Mouse (Mus musculus) hindbrain, embryonic 11.5 days (tissue): ENCODE results near the gene Trir. TPM values are rescaled to one million over a fixed set of nuclear protein-coding genes. Genes with fewer than 3 reads are reported as not detected.
A peak's percentile ranks its signal among the peaks of the same experiment; 100 is the strongest.

ENCODE experiments used
- ATAC-seq: fragments of 200-750 bp; cut with Nextera tagmentation; 2 replicates; pipeline ENCODE4 v1.8.0; 2017; ENCODE audit warnings: mild to moderate bottlenecking, moderate TSS enrichment, moderate library complexity; ENCODE audit not compliant: low FRiP score
- DNase-seq: peaks from one replicate; pipeline ENCODE4 v3.0.0-alpha.2; 2015; ENCODE audit warnings: low spot score
- H3K27ac ChIP-seq: fragments of 300-500 bp; sonication (generic); 2 replicates; pipeline ENCODE4 v1.5.1; 2014; ENCODE audit warnings: mild to moderate bottlenecking, low read depth, low read length
- H3K27me3 ChIP-seq: fragments of 300-500 bp; sonication (generic); 2 replicates; pipeline ENCODE4 v1.6.1; 2014; ENCODE audit warnings: mild to moderate bottlenecking, low read length, moderate library complexity, mixed read lengths; ENCODE audit not compliant: control insufficient read depth, insufficient read depth
- H3K36me3 ChIP-seq: fragments of 300-500 bp; sonication (generic); 2 replicates; pipeline ENCODE4 v1.6.1; 2014; ENCODE audit warnings: mild to moderate bottlenecking, low read length, moderate library complexity, mixed read lengths; ENCODE audit not compliant: control insufficient read depth, insufficient read depth
- H3K4me1 ChIP-seq: fragments of 300-500 bp; sonication (generic); replicated peaks from 2 replicates; pipeline ENCODE4 v1.6.1; 2014; ENCODE audit warnings: low read length, mixed read lengths; ENCODE audit not compliant: control insufficient read depth, insufficient read depth
- H3K4me2 ChIP-seq: fragments of 300-500 bp; sonication (generic); replicated peaks from 2 replicates; pipeline ENCODE4 v1.6.1; 2014; ENCODE audit warnings: mild to moderate bottlenecking, low read depth, low read length
- H3K4me3 ChIP-seq: fragments of 300-500 bp; sonication (generic); 2 replicates; pipeline ENCODE4 v1.5.1; 2014; ENCODE audit warnings: low read depth, low read length
- H3K9ac ChIP-seq: fragments of 300-500 bp; sonication (generic); 2 replicates; pipeline ENCODE4 v1.6.1; 2014; ENCODE audit warnings: low read depth, low read length
- H3K9me3 ChIP-seq: fragments of 300-500 bp; sonication (generic); 2 replicates; pipeline ENCODE4 v1.6.1; 2016; ENCODE audit warnings: low read length; ENCODE audit not compliant: control insufficient read depth
- WGBS: fragments of 180-500 bp; shearing (Covaris S2); extraction: QIAGEN DNeasy Blood & Tissue Kit; methylation state at CpG from one replicate; pipeline ENCODE4 v1.1.7; 2014; 5-methylcytosine and 5-hydroxymethylcytosine counted together
- polyA plus RNA-seq: library from polyadenylated mRNA; unstranded; fragments of >200 nt; fragmentation: Nextera tagmentation; extraction: Ambion mirVana; gene quantifications from 2 replicates; pipeline ENCODE4 v1.2.1, GENCODE M21; 2014

Trir gene
- polyA plus RNA-seq, 1 experiment from 2014 or later: 186 TPM

DNA sequence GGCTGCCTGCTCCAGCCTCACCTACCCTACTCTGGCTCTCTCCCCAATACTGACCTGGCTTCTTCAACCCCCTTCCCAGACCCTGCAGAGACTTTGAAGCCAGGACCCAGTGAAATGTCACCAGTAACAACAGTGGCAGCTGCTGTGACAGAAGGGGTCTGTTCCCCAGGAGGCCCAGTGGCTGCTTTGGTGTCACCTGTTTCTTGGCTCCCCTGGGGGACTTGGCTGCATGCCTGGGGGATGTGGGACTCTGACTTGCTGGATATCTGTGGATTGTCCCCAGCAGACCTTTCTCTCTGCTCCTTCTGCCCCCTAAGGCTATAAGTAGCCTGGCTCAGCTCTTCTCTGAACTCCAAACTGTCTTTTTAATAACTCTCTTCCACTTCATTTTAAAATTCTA lies 41.4 kb downstream of the Trir start, which contains the start of gene Gm5741:
Gene Gm5741, minus strand, starts transcription at position 1 of the 400 bp plus-strand sequence.
- H3K4me1 ChIP-seq: no peaks in the 10 kb centered on the region
- H3K27me3 ChIP-seq: no peaks in the 10 kb centered on the region
- no peaks in the 10 kb centered on the region; the same call in 1 of the 2 replicates for H3K36me3 ChIP-seq
- no peaks in the 10 kb centered on the region for H3K9me3 ChIP-seq
- DNase-seq (no peak), ATAC-seq (no peak)
- H3K4me2 ChIP-seq: no peak within 1 kb of the TSS
- H3K27ac ChIP-seq: no peak within 1 kb of the TSS
- H3K4me3 ChIP-seq: no peak within 1 kb of the TSS
- no peak within 1 kb of the TSS for H3K9ac ChIP-seq

DNA sequence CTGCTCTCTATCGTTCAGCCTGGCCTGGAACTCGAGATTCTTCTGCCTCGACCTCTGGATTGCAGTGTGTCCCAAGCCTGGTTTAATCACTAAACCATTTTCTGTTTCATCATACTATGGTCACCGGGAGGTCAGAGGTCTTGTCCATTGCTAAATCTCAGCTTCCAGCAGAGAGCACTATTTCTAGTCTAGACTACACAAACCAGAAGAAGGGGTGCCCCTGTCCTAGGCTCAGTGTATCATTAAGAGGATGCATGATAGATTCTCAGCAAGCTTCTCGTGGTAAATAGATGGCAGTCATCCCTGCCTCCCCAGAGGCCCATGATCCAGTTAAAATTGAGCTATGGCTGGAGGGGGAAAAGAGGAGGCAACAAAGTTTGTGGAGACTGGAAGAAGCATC lies 44.4 kb downstream of the Trir start:
- Histone ChIP-seq H3K9ac (peak overlapping the region; percentile 83; the same call in 1 of the 2 replicates), H3K36me3 (peaks cover 6% of the 10 kb centered on the region), H3K4me3 (peak overlapping the region; percentile 95), H3K27ac (no peak overlapping the region), H3K4me2 (peak overlapping the region; percentile 63), H3K9me3 (no peaks in the 10 kb centered on the region), H3K27me3 (no peaks in the 10 kb centered on the region), H3K4me1 (no peaks in the 10 kb centered on the region)
- 89% methylated on average over 5 of the region's 5 CpGs for WGBS
- DNase-seq: peak; percentile 45
- no peak for ATAC-seq

GRCm38 (mm10) chr8:85071514-85072281 lies 45.1 kb downstream of the Trir start, which contains the start of gene Dhps:
Gene Dhps (plus strand): TSS chr8:85071757.
- peak within 1 kb of the TSS; percentile 93 for H3K27ac ChIP-seq
- H3K36me3 ChIP-seq: peaks cover 6% of the 10 kb centered on the region
- no peaks in the 10 kb centered on the region for H3K27me3 ChIP-seq
- peak within 1 kb of the TSS; percentile 83 for H3K9ac ChIP-seq
- peak within 1 kb of the TSS; percentile 95 for H3K4me3 ChIP-seq
- WGBS: under 1% methylated on average over 57 of the region's 68 CpGs
- H3K4me2 ChIP-seq: peak within 1 kb of the TSS; percentile 63
- no peaks in the 10 kb centered on the region for H3K4me1 ChIP-seq
- H3K9me3 ChIP-seq: no peaks in the 10 kb centered on the region
- DNase-seq: peak; percentile 91
- peak; percentile 91 for ATAC-seq

GRCm38 (mm10) chr8:85072364-85072929 lies 45.8 kb downstream of the Trir start:
- Histone ChIP-seq H3K4me1 (no peaks in the 10 kb centered on the region), H3K4me2 (peak overlapping the region; percentile 63), H3K9ac (peak overlapping the region; percentile 83), H3K27ac (peak overlapping the region; percentile 93), H3K9me3 (no peaks in the 10 kb centered on the region), H3K4me3 (peak overlapping the region; percentile 95), H3K36me3 (peaks cover 6% of the 10 kb centered on the region; the same call in 1 of the 2 replicates), H3K27me3 (no peaks in the 10 kb centered on the region)
- 0 out of 2 replicates have a peak, but pooled peaks have one; percentile 11 for ATAC-seq
- DNase-seq: no peak
- WGBS: 40% methylated on average over 9 of the region's 9 CpGs

DNA sequence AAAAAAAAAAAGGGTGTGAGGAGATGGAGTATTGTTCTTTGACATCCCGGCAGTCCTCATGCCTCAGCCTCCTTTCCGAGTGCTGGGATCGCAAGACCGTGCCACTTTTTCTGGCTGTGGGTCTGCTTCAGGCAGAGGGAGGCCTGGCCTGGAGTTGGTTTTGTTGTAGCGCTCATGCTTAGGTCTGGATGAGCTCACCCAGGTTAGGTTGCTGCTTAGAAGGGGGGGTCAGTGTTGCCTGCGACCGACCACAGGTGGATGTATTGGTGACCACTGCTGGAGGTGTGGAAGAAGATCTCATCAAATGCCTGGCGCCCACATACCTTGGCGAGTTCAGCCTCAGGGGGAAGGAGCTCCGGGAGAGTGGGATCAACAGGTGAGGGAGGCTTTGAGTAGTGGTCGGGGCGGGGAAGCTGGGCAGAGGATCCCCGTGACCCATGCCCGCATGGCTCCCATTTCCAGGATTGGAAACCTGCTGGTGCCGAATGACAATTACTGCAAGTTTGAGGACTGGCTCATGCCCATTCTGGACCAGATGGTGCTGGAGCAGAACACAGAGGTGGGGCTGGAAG lies 46.5 kb downstream of the Trir start:
- H3K36me3 ChIP-seq: peaks cover 6% of the 10 kb centered on the region; the same call in 1 of the 2 replicates
- WGBS: 94% methylated on average over 15 of the region's 15 CpGs
- no peak overlapping the region; the same call in 1 of the 2 replicates for H3K4me3 ChIP-seq
- H3K27me3 ChIP-seq: no peaks in the 10 kb centered on the region
- DNase-seq (no peak), ATAC-seq (no peak)
- no peaks in the 10 kb centered on the region for H3K4me1 ChIP-seq
- H3K27ac ChIP-seq: no peak overlapping the region
- no peak overlapping the region for H3K9ac ChIP-seq
- no peaks in the 10 kb centered on the region for H3K9me3 ChIP-seq
- no peak overlapping the region for H3K4me2 ChIP-seq

- Histone ChIP-seq H3K4me1 (no peaks in the 10 kb centered on the region), H3K36me3 (peaks cover 6% of the 10 kb centered on the region; the same call in 1 of the 2 replicates), H3K4me3 (no peak overlapping the region)
Observed at GRCm38 (mm10) chr8:85074167-85074566, 47.5 kb downstream of the Trir start.

DNA sequence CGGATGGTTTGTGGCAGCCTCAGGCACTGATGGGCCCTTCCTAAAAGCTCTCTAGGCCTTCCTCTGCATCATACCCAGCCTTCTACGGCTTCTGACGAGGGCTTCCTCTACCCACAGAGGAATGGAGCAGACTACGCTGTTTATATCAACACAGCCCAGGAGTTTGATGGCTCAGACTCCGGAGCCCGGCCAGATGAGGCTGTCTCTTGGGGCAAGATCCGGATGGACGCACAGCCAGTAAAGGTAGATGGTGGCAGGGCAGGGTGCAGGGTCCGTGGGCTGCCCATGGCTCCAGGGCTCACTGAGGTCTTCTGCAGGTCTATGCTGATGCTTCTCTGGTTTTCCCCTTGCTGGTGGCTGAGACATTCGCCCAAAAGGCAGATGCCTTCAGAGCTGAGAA lies 48.0 kb downstream of the Trir start:
- Histone ChIP-seq H3K4me1 (no peaks in the 10 kb centered on the region; the same call in 1 of the 2 replicates), H3K9me3 (no peaks in the 10 kb centered on the region), H3K36me3 (peaks cover 6% of the 10 kb centered on the region; the same call in 1 of the 2 replicates), H3K27ac (no peak overlapping the region), H3K4me3 (no peak overlapping the region), H3K27me3 (no peaks in the 10 kb centered on the region), H3K9ac (no peak overlapping the region), H3K4me2 (no peak overlapping the region)
- DNase-seq: no peak
- no peak for ATAC-seq
- 95% methylated on average over 10 of the region's 10 CpGs for WGBS

More at GRCm38 (mm10) chr8:85074167-85074566, 47.5 kb downstream of the Trir start:
- Histone ChIP-seq H3K9ac (no peak overlapping the region), H3K4me2 (no peak overlapping the region), H3K27ac (no peak overlapping the region), H3K9me3 (no peaks in the 10 kb centered on the region), H3K27me3 (no peaks in the 10 kb centered on the region)
- WGBS: 88% methylated on average over 9 of the region's 10 CpGs
- DNase-seq (no peak), ATAC-seq (no peak)

DNA sequence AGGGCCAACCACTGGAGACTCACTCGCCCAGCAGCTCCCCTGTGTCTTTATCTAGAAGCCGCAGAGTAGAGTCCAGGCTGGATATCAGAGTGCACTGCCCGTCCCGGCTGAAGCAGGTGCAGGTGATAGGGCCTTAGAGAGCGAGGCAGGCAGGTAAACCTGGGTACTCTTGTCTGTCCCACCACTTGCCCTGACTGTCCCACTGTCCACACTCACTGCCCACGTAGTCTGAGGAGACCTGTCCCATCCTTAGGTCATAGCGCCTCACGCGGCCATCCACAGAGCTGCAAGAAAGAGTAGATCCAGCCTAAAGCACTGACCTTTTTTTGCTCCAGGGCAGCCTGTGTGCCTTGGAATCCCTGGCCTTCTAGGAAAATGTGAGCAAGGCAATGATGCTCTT lies 49.4 kb downstream of the Trir start:
- ATAC-seq (no peak), DNase-seq (peak; percentile 56)
- no peaks in the 10 kb centered on the region for H3K27me3 ChIP-seq
- WGBS: 77% methylated on average over 9 of the region's 9 CpGs
- H3K27ac ChIP-seq: no peak overlapping the region
- H3K36me3 ChIP-seq: peaks cover 6% of the 10 kb centered on the region; the same call in 1 of the 2 replicates
- no peaks in the 10 kb centered on the region; the same call in 1 of the 2 replicates for H3K4me1 ChIP-seq
- no peaks in the 10 kb centered on the region for H3K9me3 ChIP-seq
- H3K4me2 ChIP-seq: no peak overlapping the region
- no peak overlapping the region for H3K4me3 ChIP-seq
- H3K9ac ChIP-seq: no peak overlapping the region
